Mouse (Mus musculus) heart, adult 9 months (tissue): ENCODE measurements at regions not wholly inside any gene's neighbourhood (a gene's known extent, or its start where the extent isn't known, plus 50 kb on each side); places are given as distances from the start of the nearest gene placed in this dataset.

Source experiments
- DNase-seq, 2 experiments: peaks; one replicate each; pipeline ENCODE4 v3.0.0; 2022; ENCODE audit warnings: low spot score in 2 of 2

- DNase-seq = no peak
Observed at GRCm38 (mm10) chr9:94467846-94468245, 70.0 kb downstream of the 1190002N15Rik start.

- DNase-seq = peak in 1 of 2 experiments; percentile 1
Observed at GRCm38 (mm10) chr9:94456085-94456531, 81.8 kb downstream of the 1190002N15Rik start.

DNA sequence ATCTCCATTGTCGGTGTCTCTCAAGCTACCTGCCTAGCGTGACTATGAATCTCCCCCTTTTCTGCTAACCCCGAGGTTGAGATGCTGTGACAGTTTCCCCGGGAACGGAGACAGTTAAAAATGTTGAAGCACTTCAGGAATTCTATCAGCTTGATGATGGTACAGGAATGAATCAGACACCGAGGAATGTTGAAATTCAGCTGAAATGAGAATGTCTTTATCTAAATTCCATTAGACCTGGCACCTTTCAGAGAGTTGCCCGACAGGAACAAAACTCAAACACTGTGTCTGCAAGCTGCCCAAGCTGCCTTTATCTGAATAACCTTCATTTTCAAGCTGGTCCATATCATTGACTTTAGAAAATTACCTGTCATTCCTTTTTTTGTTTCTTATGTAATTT lies 82.4 kb downstream of the 1190002N15Rik start:
- DNase-seq = no peak

DNA sequence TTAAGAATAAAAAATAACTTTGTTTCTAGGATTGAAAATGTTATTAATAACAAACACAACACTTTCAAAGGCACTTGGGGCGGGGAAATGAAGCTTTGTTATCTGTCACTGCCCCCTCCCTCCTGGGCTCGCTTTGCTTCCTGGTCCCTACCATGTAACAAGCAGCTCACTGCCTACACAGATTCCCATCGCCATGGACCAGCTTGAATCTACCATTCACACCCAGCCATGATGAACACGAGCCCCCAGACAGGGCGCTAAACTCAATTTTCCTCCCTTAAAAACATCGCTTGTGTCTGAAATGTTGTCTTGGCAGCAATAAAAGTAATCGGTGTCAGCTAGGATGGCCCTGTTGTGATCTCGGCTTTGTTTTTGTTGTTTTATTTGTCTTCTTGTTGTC lies 88.0 kb downstream of the 1190002N15Rik start:
- no peak for DNase-seq

GRCm38 (mm10) chr9:94446182-94446763 lies 91.6 kb downstream of the 1190002N15Rik start:
- no peak for DNase-seq

GRCm38 (mm10) chr9:94444140-94444789 lies 93.6 kb downstream of the 1190002N15Rik start:
- no peak for DNase-seq

DNA sequence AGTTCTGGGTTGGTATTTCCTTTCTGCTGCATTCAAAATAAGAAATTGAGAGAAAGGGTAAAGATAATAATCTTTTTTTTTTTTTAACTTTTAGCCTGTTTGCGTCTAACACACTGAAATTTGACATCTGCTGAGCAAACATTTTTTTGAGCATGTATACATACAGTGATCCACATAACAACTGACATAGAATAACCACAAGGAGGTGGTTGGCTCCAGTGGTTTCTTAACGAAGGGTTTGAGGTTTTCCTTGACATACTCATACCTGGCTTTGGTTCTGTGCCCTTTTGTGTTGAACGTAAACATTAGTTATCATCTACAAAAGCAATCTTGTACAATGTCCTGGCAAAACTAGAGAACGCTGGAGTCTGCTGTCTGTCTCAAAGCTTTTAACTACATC lies 96.5 kb downstream of the 1190002N15Rik start:
- no peak for DNase-seq

GRCm38 (mm10) chr9:94433468-94433867 lies 104.4 kb downstream of the 1190002N15Rik start:
- no peak for DNase-seq

- no peak for DNase-seq
Observed at GRCm38 (mm10) chr9:94432144-94432747, 105.6 kb downstream of the 1190002N15Rik start.

- DNase-seq = no peak
Observed at GRCm38 (mm10) chr9:94431540-94431939, 106.3 kb downstream of the 1190002N15Rik start.

DNA sequence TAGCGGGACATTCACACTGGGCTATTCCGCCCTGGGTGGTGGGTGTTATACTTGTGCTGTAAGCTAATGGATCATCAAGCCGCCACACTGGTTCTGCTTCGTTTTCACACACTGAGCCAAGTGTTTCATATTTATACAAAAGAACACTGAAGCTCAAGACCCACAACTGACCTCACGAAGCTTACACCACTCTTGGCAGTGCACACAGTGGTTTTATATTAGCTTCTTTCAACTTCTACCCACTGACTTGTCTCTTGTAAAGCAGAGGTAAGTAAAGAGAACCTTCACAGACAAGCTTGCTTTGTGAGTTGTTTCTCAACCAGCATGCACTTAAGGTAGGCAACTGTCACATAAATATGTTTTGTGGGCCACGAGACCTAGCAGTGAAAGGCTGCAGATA lies 106.9 kb downstream of the 1190002N15Rik start:
- no peak for DNase-seq

GRCm38 (mm10) chr9:94426740-94427139 lies 111.1 kb downstream of the 1190002N15Rik start:
- no peak for DNase-seq

DNA sequence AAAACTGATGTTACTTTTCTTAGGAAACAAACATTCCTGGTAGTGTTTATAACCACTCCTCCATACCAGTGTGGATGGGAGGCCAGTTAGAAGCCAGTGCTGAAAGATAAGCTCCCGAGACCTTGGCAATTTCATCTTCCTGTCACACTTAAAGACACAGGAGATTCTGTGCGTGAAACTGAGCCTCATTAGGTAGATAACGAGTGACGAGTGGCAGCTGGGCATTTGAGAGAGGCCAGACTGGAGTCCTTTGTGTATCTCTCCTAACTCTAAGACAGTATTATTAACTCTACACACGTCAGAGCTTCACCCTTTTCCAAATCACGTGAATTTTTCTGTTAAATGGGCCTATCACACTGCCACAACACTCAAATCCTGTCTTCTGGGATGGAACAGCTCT lies 112.1 kb downstream of the 1190002N15Rik start:
- no peak for DNase-seq

GRCm38 (mm10) chr9:94424438-94425135 lies 113.3 kb downstream of the 1190002N15Rik start:
- no peak for DNase-seq

GRCm38 (mm10) chr9:94410546-94410945 lies 127.3 kb downstream of the 1190002N15Rik start:
- DNase-seq = no peak

GRCm38 (mm10) chr9:94410042-94410441 lies 127.8 kb downstream of the 1190002N15Rik start:
- no peak for DNase-seq

- DNase-seq = peak in 1 of 2 experiments; percentile 8
Observed at GRCm38 (mm10) chr9:94408635-94409323, 129.1 kb downstream of the 1190002N15Rik start.

GRCm38 (mm10) chr9:94407671-94408070 lies 130.2 kb downstream of the 1190002N15Rik start:
- DNase-seq = no peak

DNA sequence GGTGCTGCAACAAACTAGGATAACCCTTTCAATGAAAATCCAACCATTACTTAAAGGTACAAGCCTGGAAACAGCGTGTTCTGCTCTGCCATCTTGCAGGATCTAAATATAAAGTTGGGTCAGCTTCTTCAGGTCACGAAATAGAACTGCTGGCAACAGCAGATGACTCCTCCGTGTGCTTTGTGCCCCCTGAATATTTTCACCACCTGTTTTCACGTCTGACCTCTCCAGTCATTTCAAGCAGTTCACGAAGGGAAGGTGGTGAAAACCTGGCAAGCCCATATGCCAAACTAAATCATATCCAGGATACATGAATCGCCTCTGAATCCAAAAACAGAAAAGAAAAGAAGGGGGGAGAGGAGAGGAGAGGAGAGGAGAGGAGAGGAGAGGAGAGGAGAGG lies 133.3 kb downstream of the 1190002N15Rik start:
- DNase-seq = no peak

DNA sequence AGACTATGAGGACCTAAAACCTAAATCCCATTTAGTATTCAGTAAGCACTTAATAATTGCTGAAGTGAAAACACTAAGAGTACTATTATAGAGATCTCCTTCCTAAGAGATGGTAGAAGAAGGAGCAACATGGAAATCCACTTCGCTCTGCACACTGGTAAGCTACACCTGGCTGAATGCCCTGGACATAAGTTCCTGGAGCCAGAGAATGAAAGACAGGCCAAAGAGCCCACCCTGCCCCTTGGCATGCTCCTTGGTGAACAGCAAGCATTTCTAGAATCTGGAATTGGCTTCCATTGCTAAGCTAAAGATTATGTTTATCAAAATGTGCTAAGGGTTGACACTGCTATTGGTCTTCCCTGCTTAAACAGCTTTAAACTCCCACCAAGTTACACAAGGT lies 137.3 kb downstream of the 1190002N15Rik start:
- no peak for DNase-seq

GRCm38 (mm10) chr9:94395215-94395614 lies 142.7 kb downstream of the 1190002N15Rik start:
- DNase-seq = no peak

GRCm38 (mm10) chr9:94386190-94386589 lies 151.7 kb downstream of the 1190002N15Rik start:
- no peak for DNase-seq
